Mouse (Mus musculus): ENCODE data around the gene Ermard. TPM values are rescaled to one million over a fixed set of nuclear protein-coding genes. Genes with fewer than 3 reads are reported as not detected.

The Ermard gene
- polyA plus RNA-seq, 1 experiment from 2014 or later, result 79.6 TPM

DNA sequence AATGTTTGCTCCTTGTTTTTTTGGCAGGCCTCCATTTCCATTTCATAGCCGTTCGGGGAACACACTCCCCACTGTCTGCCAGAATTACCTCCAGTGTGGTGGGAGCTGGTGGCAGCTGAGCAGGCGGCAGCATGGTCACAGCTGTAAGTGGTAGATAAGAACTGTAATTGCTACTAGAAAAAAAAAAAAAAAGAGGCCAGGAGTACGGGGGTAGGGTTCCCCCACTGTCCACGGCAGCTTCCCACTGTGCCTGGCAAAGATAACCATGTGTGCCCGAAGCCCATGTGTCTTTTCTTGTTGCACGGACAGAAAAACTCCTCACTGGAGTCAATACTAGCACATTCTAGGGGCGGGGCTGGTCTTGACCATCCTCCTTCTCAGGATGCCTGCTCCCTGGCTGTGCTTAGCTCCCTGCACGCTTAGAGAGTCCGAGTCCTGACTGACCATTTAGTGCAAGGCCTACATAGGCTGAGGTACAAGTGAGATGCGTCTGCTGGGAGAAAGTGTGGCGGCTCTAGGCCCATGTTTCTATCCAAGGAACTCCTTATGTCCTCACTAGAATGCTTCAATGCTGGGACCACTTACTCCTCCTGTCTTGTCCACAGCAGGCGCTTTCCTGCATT lies 43.3 kb downstream of the Ermard start:
- Histone ChIP-seq H3K27ac (ENCODE audit: low read length) (no peak overlapping the region), H3K36me3 (ENCODE audit: insufficient read depth, low read length) (no peaks in the 10 kb centered on the region), H3K9me3 (ENCODE audit: low read length) (no peaks in the 10 kb centered on the region), H3K27me3 (ENCODE audit: insufficient read depth, low read length) (0 out of 2 replicates have a peak, but pooled peaks cover 4% of the 10 kb centered on the region), H3K4me1 (ENCODE audit: insufficient read depth, low read length) (peaks cover 8% of the 10 kb centered on the region; the same call in 1 of the 2 replicates), H3K4me2 (replicated peaks; ENCODE audit: low read depth, low read length) (no peak overlapping the region), H3K4me3 (ENCODE audit: low read length) (no peak overlapping the region), H3K9ac (replicated peaks; ENCODE audit: low read length) (no peak overlapping the region)
- 77% methylated on average over 13 of the region's 13 CpGs for WGBS
- ATAC-seq (ENCODE audit: low FRiP score, low TSS enrichment), result no peak

DNA sequence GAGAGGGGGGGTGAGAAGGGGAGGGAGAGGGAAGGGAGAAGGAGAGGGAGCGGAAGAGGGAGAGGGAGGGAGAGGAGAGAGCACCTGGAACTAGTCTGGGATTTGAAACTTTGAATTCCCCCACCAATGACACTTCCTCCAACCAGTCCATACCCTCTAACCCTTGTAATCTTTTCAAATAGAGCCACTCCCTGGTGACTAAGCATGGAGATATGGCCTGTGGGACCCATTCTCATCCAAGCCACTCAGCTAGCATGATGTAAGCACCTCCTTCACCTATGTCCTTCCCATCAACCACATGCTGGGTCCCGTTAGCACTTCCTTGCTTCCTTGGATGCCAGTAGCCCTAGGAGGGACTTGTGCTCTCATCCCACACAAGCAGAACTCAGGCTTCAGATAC lies 44.0 kb downstream of the Ermard start:
- H3K27me3 ChIP-seq (ENCODE audit: insufficient read depth, low read length), result 0 out of 2 replicates have a peak, but pooled peaks cover 4% of the 10 kb centered on the region
- no peak overlapping the region for H3K9ac ChIP-seq (replicated peaks; ENCODE audit: low read length)
- H3K9me3 ChIP-seq (ENCODE audit: low read length), result no peaks in the 10 kb centered on the region
- H3K36me3 ChIP-seq (ENCODE audit: insufficient read depth, low read length), result no peaks in the 10 kb centered on the region
- no peak overlapping the region for H3K4me2 ChIP-seq (replicated peaks; ENCODE audit: low read depth, low read length)
- no peak for ATAC-seq (ENCODE audit: low FRiP score, low TSS enrichment)
- peaks cover 8% of the 10 kb centered on the region; the same call in 1 of the 2 replicates for H3K4me1 ChIP-seq (ENCODE audit: insufficient read depth, low read length)
- no peak overlapping the region for H3K27ac ChIP-seq (ENCODE audit: low read length)
- H3K4me3 ChIP-seq (ENCODE audit: low read length), result no peak overlapping the region
- 94% methylated on average over 2 of the region's 2 CpGs for WGBS

DNA sequence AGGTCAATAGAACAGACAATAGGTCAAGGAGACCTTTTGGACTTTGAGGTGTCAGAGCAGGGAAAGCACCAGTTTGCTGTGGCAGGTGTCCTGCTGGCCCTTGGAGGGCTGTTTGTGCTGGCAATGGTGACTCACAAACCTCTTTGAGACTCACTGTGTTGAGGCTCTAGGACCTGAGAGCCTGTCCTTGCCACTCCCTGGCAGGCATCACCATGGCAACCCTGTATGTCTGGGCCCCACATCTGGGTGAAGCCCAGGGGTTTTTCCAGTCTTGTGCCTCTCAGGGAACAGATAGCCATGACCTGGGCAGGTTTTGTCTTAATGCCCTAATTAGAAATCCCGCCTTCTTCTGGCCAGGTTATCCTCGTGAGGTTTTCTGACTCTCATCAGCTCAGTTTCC lies 47.2 kb downstream of the Ermard start:
- H3K27ac ChIP-seq (ENCODE audit: low read length), result no peak overlapping the region
- 0 out of 2 replicates have a peak, but pooled peaks cover 4% of the 10 kb centered on the region for H3K27me3 ChIP-seq (ENCODE audit: insufficient read depth, low read length)
- H3K36me3 ChIP-seq (ENCODE audit: insufficient read depth, low read length), result no peaks in the 10 kb centered on the region
- H3K4me1 ChIP-seq (ENCODE audit: insufficient read depth, low read length), result peaks cover 8% of the 10 kb centered on the region; the same call in 1 of the 2 replicates
- H3K9me3 ChIP-seq (ENCODE audit: low read length), result no peaks in the 10 kb centered on the region
- ATAC-seq (ENCODE audit: low FRiP score, low TSS enrichment), result no peak
- 34% methylated on average over 2 of the region's 2 CpGs for WGBS
- H3K9ac ChIP-seq (replicated peaks; ENCODE audit: low read length), result no peak overlapping the region
- no peak overlapping the region for H3K4me2 ChIP-seq (replicated peaks; ENCODE audit: low read depth, low read length)
- no peak overlapping the region for H3K4me3 ChIP-seq (ENCODE audit: low read length)

DNA sequence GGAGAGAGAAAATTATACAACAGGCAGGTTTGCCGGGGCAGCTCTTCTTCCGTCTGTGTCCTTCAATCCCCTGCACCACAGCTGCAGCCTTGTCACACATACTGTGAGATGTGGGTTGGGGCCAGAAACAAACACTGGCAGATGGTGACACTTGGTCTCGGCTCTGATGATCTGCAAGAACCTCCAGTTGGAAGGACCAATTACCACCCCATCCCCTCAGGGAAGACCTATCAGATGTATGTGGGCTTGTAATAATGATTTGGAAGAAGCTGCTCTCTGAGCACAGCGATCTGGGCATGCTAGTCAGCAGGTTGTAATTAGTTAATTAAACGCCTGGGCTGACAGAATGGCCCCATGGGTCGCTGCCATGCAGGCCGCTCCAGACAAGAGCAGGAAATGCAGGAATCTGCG lies 47.6 kb downstream of the Ermard start:
- no peak overlapping the region for H3K4me2 ChIP-seq (replicated peaks; ENCODE audit: low read depth, low read length)

DNA sequence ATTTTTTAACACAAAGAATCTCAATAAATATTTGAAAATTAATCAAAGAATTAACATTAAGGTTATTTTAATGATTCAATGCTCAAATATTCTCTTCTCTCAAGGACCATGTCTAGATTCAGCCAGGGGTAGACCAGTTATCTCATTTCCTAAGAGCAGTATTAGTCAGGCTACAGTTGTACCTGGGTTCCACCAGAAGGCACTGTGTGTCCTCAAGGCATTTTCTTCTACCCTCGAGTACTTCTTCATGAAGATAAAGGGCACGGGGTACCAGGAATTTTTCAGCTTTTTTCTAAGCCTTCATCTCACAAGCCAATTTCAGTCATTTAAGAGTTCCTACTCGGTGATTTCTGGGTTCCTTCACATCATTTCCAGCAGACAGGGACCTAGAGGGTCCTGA lies 50.7 kb downstream of the Ermard start:
- 85% methylated on average over 3 of the region's 3 CpGs for WGBS
- 0 out of 2 replicates have a peak, but pooled peaks cover 4% of the 10 kb centered on the region for H3K27me3 ChIP-seq (ENCODE audit: insufficient read depth, low read length)
- no peak for ATAC-seq (ENCODE audit: low FRiP score, low TSS enrichment)
- no peaks in the 10 kb centered on the region for H3K36me3 ChIP-seq (ENCODE audit: insufficient read depth, low read length)
- H3K4me2 ChIP-seq (replicated peaks; ENCODE audit: low read depth, low read length), result no peak overlapping the region
- H3K9me3 ChIP-seq (ENCODE audit: low read length), result no peaks in the 10 kb centered on the region
- no peak overlapping the region for H3K9ac ChIP-seq (replicated peaks; ENCODE audit: low read length)
- H3K27ac ChIP-seq (ENCODE audit: low read length), result no peak overlapping the region
- H3K4me1 ChIP-seq (ENCODE audit: insufficient read depth, low read length), result peaks cover 8% of the 10 kb centered on the region; the same call in 1 of the 2 replicates
- no peak overlapping the region for H3K4me3 ChIP-seq (ENCODE audit: low read length)

More for the DNA sequence above, 47.6 kb downstream of the Ermard start:
- no peak overlapping the region for H3K9ac ChIP-seq (replicated peaks; ENCODE audit: low read length)
- WGBS, result 18% methylated on average over 8 of the region's 8 CpGs
- no peaks in the 10 kb centered on the region for H3K36me3 ChIP-seq (ENCODE audit: insufficient read depth, low read length)
- no peaks in the 10 kb centered on the region for H3K9me3 ChIP-seq (ENCODE audit: low read length)
- H3K4me3 ChIP-seq (ENCODE audit: low read length), result no peak overlapping the region
- no peak overlapping the region for H3K27ac ChIP-seq (ENCODE audit: low read length)
- H3K4me1 ChIP-seq (ENCODE audit: insufficient read depth, low read length), result peaks cover 8% of the 10 kb centered on the region; the same call in 1 of the 2 replicates
- ATAC-seq (ENCODE audit: low FRiP score, low TSS enrichment), result no peak
- 0 out of 2 replicates have a peak, but pooled peaks cover 4% of the 10 kb centered on the region for H3K27me3 ChIP-seq (ENCODE audit: insufficient read depth, low read length)

DNA sequence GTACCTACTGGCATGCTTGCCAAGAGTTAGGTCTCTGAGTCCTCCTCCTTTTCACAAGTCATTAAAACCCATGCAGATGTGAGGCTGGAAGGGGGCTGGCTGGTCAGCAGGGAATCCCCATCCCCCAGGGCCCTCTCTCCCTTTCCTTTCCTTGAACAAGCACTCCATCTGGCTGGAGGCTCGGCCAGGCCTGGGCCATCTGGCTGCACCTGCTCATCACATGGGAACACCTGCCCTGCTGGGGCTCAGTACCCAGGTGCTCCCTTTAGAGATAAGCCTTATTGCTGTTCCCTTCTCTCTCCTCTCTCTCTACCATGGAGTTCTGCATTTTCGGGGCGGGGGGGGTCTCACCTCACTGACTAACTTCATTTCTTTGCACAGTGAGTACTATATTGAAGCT lies 52.5 kb downstream of the Ermard start:
- ATAC-seq (ENCODE audit: low FRiP score, low TSS enrichment), result no peak
- Histone ChIP-seq H3K36me3 (ENCODE audit: insufficient read depth, low read length) (no peaks in the 10 kb centered on the region), H3K4me1 (ENCODE audit: insufficient read depth, low read length) (peaks cover 2% of the 10 kb centered on the region; the same call in 1 of the 2 replicates), H3K27ac (ENCODE audit: low read length) (no peak overlapping the region), H3K4me2 (replicated peaks; ENCODE audit: low read depth, low read length) (no peak overlapping the region), H3K27me3 (ENCODE audit: insufficient read depth, low read length) (no peaks in the 10 kb centered on the region), H3K9ac (replicated peaks; ENCODE audit: low read length) (no peak overlapping the region), H3K4me3 (ENCODE audit: low read length) (no peak overlapping the region), H3K9me3 (ENCODE audit: low read length) (no peaks in the 10 kb centered on the region)
- WGBS, result 40% methylated on average over 3 of the region's 3 CpGs

DNA sequence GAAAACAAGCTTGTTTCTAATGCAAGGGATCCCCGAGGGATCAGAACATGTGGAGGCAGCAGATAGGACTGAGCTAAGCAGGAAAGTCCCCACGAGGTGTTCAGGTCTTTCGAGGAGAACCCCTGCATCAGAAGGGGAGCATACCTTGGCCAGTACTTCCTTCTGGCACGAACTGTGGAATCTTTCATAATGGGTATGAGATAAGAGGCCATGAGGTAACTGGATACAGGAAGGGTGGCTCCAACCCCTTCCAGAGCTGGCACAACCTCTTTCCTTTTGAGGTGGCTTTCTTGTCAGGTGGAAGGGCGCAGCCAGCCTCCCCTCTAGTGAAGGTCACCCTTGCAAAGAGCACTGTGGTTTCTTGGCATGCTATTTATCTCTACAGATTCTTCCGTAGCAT lies 55.8 kb downstream of the Ermard start:
- no peak overlapping the region for H3K4me3 ChIP-seq (ENCODE audit: low read length)
- H3K9ac ChIP-seq (replicated peaks; ENCODE audit: low read length), result no peak overlapping the region
- no peaks in the 10 kb centered on the region for H3K4me1 ChIP-seq (ENCODE audit: insufficient read depth, low read length)
- H3K36me3 ChIP-seq (ENCODE audit: insufficient read depth, low read length), result no peaks in the 10 kb centered on the region
- H3K4me2 ChIP-seq (replicated peaks; ENCODE audit: low read depth, low read length), result no peak overlapping the region
- WGBS, result 88% methylated on average over 6 of the region's 6 CpGs
- ATAC-seq (ENCODE audit: low FRiP score, low TSS enrichment), result no peak
- no peaks in the 10 kb centered on the region for H3K9me3 ChIP-seq (ENCODE audit: low read length)
- H3K27me3 ChIP-seq (ENCODE audit: insufficient read depth, low read length), result no peaks in the 10 kb centered on the region
- H3K27ac ChIP-seq (ENCODE audit: low read length), result no peak overlapping the region

DNA sequence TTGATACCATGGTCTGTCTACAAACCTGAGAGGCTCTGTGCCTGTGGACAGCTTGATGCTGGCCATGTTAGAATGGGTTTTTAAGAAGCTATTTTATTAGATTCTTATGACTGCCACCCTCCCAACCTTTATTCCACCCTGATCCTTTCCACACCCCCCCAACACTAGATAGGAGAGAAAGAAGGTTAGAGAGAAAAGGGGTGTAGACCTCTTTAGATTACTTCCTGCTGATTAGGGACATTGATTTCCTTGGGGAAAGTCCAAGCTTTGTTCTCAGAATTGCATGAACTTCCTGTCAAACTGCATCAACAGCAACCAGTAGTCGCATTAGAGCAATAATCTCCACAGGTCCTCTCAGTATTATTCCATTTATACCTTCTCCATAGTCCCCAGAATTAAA lies 57.7 kb downstream of the Ermard start:
- H3K4me2 ChIP-seq (replicated peaks; ENCODE audit: low read depth, low read length), result no peak overlapping the region
- H3K4me3 ChIP-seq (ENCODE audit: low read length), result no peak overlapping the region
- H3K9me3 ChIP-seq (ENCODE audit: low read length), result no peaks in the 10 kb centered on the region
- H3K36me3 ChIP-seq (ENCODE audit: insufficient read depth, low read length), result no peaks in the 10 kb centered on the region
- H3K27me3 ChIP-seq (ENCODE audit: insufficient read depth, low read length), result no peaks in the 10 kb centered on the region
- H3K9ac ChIP-seq (replicated peaks; ENCODE audit: low read length), result no peak overlapping the region
- no peak overlapping the region for H3K27ac ChIP-seq (ENCODE audit: low read length)
- no peaks in the 10 kb centered on the region for H3K4me1 ChIP-seq (ENCODE audit: insufficient read depth, low read length)
- WGBS, result 68% methylated on average over 1 of the region's 1 CpGs
- no peak for ATAC-seq (ENCODE audit: low FRiP score, low TSS enrichment)

DNA sequence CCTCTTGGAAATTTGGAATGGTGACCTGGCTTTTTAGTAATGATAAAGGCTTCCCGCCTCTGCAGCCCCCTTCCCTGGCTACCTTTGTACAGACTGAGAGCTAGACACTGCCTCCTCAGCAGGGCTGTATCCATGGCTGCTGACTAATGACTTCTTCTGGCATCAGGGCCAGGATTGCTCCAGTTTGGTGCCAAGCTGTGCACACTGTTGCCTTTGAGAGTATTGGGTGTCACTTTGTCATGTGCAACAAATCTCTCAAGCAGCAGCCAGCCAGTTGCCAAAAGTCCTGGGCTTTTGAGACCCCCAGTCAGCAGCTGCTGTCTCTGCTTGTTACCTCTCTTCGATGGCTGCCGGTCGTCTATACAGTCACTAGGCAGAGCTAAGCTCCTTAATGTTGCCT lies 60.3 kb downstream of the Ermard start:
- H3K4me3 ChIP-seq (ENCODE audit: low read length), result no peak overlapping the region
- no peak overlapping the region for H3K9ac ChIP-seq (replicated peaks; ENCODE audit: low read length)
- WGBS, result 72% methylated on average over 4 of the region's 4 CpGs
- no peaks in the 10 kb centered on the region for H3K36me3 ChIP-seq (ENCODE audit: insufficient read depth, low read length)
- H3K27ac ChIP-seq (ENCODE audit: low read length), result no peak overlapping the region
- no peaks in the 10 kb centered on the region for H3K27me3 ChIP-seq (ENCODE audit: insufficient read depth, low read length)
- no peaks in the 10 kb centered on the region for H3K4me1 ChIP-seq (ENCODE audit: insufficient read depth, low read length)
- ATAC-seq (ENCODE audit: low FRiP score, low TSS enrichment), result no peak
- no peak overlapping the region for H3K4me2 ChIP-seq (replicated peaks; ENCODE audit: low read depth, low read length)
- no peaks in the 10 kb centered on the region for H3K9me3 ChIP-seq (ENCODE audit: low read length)

DNA sequence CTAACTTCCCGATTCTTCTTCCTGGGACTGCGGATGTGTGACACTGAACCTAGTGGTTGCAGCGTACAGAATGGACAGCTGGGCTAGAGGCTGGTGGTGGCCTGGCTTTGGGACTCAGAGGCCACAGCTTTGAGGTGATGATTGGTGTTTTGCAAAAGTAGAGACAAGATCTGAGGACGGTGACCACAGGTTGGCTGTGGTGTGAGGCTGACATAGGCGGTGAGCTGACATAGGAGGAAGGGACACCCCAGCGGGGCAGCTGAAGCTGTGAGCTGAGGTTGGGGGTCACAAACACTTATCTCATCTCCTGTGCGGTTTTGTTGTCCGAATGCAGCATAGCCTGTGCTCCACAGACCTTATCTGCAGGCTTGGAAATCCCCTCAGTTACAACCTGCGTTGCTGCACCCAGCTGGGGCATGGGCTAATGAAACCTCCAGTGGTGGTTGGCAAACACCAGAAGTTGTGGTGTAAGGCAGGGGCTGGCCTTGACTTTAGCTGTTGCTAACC lies 66.2 kb downstream of the Ermard start:
- no peak for ATAC-seq (ENCODE audit: low FRiP score, low TSS enrichment)
- WGBS, result 88% methylated on average over 9 of the region's 9 CpGs

More for the DNA sequence above, 66.2 kb downstream of the Ermard start:
- Histone ChIP-seq H3K4me2 (replicated peaks; ENCODE audit: low read depth, low read length) (no peak overlapping the region), H3K36me3 (ENCODE audit: insufficient read depth, low read length) (no peaks in the 10 kb centered on the region), H3K9me3 (ENCODE audit: low read length) (no peaks in the 10 kb centered on the region), H3K4me3 (ENCODE audit: low read length) (no peak overlapping the region), H3K27ac (ENCODE audit: low read length) (no peak overlapping the region), H3K9ac (replicated peaks; ENCODE audit: low read length) (no peak overlapping the region), H3K4me1 (ENCODE audit: insufficient read depth, low read length) (peaks cover 13% of the 10 kb centered on the region), H3K27me3 (ENCODE audit: insufficient read depth, low read length) (no peaks in the 10 kb centered on the region)
